Mouse (Mus musculus) bone marrow, adult 2 months (tissue): ENCODE results near the gene Irx5.

Source experiments
- CTCF ChIP-seq: fragments of 200-500 bp; IDR thresholded peaks from 2 replicates; pipeline ENCODE4 v1.5.1; 2011; ENCODE audit warnings: low read length, control low read depth; ENCODE audit not compliant: control insufficient read depth, insufficient read depth
- POLR2A ChIP-seq: fragments of 200-500 bp; IDR thresholded peaks from 2 replicates; pipeline ENCODE4 v1.6.1; 2011; ENCODE audit warnings: low read depth, mild to moderate bottlenecking, control low read depth, low read length, borderline replicate concordance; ENCODE audit not compliant: control insufficient read depth

DNA sequence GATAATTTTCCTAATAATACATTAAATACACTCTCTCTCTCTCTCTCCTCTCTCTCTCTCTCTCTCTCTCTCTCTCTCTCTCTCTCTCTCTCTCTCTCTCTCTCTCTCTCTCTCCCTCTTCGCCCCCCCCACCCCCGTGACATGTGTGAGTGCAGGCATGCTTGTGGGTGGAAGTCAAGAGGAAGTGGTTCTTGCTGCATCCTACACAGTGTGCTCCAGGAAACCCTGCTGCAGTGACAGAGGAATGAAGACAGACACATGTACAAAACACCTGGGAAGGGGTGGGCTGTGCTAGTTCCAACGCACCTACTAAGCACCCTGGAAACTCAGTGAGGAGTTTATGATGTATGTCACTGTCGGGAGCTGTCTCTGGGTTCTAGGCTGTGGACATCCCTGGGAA is 28.2 kb upstream of the Irx5 start:
- TF ChIP-seq CTCF: no peak
- TF ChIP-seq POLR2A: no peak
